Mouse (Mus musculus) CH12.LX (cell line): Measurements from ENCODE around the gene Hps3.

Experiments
- CTCF ChIP-seq, 2 experiments: IDR thresholded peaks in 1 of 2; conservative IDR thresholded peaks in 1 of 2; 2 replicates each; pipeline ENCODE4 v1.5.1; 2011 to 2012; ENCODE audit warnings: low read depth in 2 of 2, low read length in 2 of 2, improper control_type of control experiment in 1 of 2, inconsistent platforms in 1 of 2, mild to moderate bottlenecking in 1 of 2, moderate library complexity in 1 of 2
- POLR2AphosphoS2 ChIP-seq: IDR thresholded peaks from 2 replicates; pipeline ENCODE4 v1.6.1; 2011; ENCODE audit warnings: low read depth, low read length, improper control_type of control experiment

- TF ChIP-seq CTCF (conservative IDR thresholded peaks at IDR 0.05 in 1 of 2, IDR thresholded peaks at IDR 0.05 in 1 of 2; ENCODE audit: low read depth in 2 of 2, low read length in 2 of 2) (no peak), POLR2AphosphoS2 (no peak)
Observed at GRCm38 (mm10) chr3:19978474-19978873, 56.6 kb downstream of the Hps3 start.
